Mouse (Mus musculus): ENCODE measurements around the gene Cdc42. TPM values are rescaled to one million over a fixed set of nuclear protein-coding genes. Genes with fewer than 3 reads are reported as not detected.
A peak's percentile ranks its signal among the peaks of the same experiment; 100 is the strongest.

Cdc42 gene
- polyA plus RNA-seq, 1 experiment from 2014 or later = 592 TPM

GRCm38 (mm10) chr4:137324926-137325325, 32.6 kb downstream of the Cdc42 start:
- Histone ChIP-seq H3K4me3 (no peak overlapping the region), H3K27me3 (ENCODE audit: insufficient read depth, poor library complexity, severe bottlenecking) (no peaks in the 10 kb centered on the region), H3K9me3 (no peaks in the 10 kb centered on the region), H3K4me1 (replicated peaks) (no peaks in the 10 kb centered on the region), H3K36me3 (peaks cover 95% of the 10 kb centered on the region), H3K27ac (no peak overlapping the region)
- DNase-seq (ENCODE audit: low spot score) = no peak
- WGBS = 94% methylated on average over 6 of the region's 6 CpGs

- WGBS = 82% methylated on average over 4 of the region's 4 CpGs
- no peak for DNase-seq (ENCODE audit: low spot score)
- Histone ChIP-seq H3K27me3 (ENCODE audit: insufficient read depth, poor library complexity, severe bottlenecking) (no peaks in the 10 kb centered on the region), H3K9me3 (no peaks in the 10 kb centered on the region), H3K4me1 (replicated peaks) (no peaks in the 10 kb centered on the region), H3K27ac (no peak overlapping the region), H3K36me3 (peaks cover 53% of the 10 kb centered on the region), H3K4me3 (no peak overlapping the region)
Observed at GRCm38 (mm10) chr4:137316027-137316770, 41.3 kb downstream of the Cdc42 start.

- H3K4me1 ChIP-seq (replicated peaks) = no peaks in the 10 kb centered on the region
- no peak for DNase-seq (ENCODE audit: low spot score)
- 96% methylated on average over 2 of the region's 2 CpGs for WGBS
- H3K27ac ChIP-seq = no peak overlapping the region
- no peaks in the 10 kb centered on the region for H3K9me3 ChIP-seq
- H3K4me3 ChIP-seq = no peak overlapping the region
- peaks cover 52% of the 10 kb centered on the region for H3K36me3 ChIP-seq
- H3K27me3 ChIP-seq (ENCODE audit: insufficient read depth, poor library complexity, severe bottlenecking) = no peaks in the 10 kb centered on the region
Observed at GRCm38 (mm10) chr4:137315061-137315460, 42.5 kb downstream of the Cdc42 start.

- DNase-seq (ENCODE audit: low spot score) = no peak
- no peaks in the 10 kb centered on the region for H3K4me1 ChIP-seq (replicated peaks)
- peaks cover 49% of the 10 kb centered on the region for H3K36me3 ChIP-seq
- H3K9me3 ChIP-seq = no peaks in the 10 kb centered on the region
- WGBS = 75% methylated on average over 6 of the region's 6 CpGs
- no peak overlapping the region for H3K4me3 ChIP-seq
- no peaks in the 10 kb centered on the region for H3K27me3 ChIP-seq (ENCODE audit: insufficient read depth, poor library complexity, severe bottlenecking)
- no peak overlapping the region for H3K27ac ChIP-seq
Observed at GRCm38 (mm10) chr4:137314561-137314960, 43.0 kb downstream of the Cdc42 start.

- Histone ChIP-seq H3K4me1 (replicated peaks) (no peaks in the 10 kb centered on the region), H3K27me3 (ENCODE audit: insufficient read depth, poor library complexity, severe bottlenecking) (no peaks in the 10 kb centered on the region), H3K36me3 (peaks cover 38% of the 10 kb centered on the region), H3K27ac (no peak overlapping the region), H3K4me3 (no peak overlapping the region), H3K9me3 (no peaks in the 10 kb centered on the region)
- WGBS = 73% methylated on average over 2 of the region's 2 CpGs
- DNase-seq (ENCODE audit: low spot score) = no peak
Observed at GRCm38 (mm10) chr4:137313511-137313910, 44.0 kb downstream of the Cdc42 start.

- no peak overlapping the region for H3K4me3 ChIP-seq
- peaks cover 13% of the 10 kb centered on the region; the same call in 1 of the 2 replicates for H3K36me3 ChIP-seq
- 63% methylated on average over 5 of the region's 5 CpGs for WGBS
- H3K27me3 ChIP-seq (ENCODE audit: insufficient read depth, poor library complexity, severe bottlenecking) = no peaks in the 10 kb centered on the region
- H3K4me1 ChIP-seq (replicated peaks) = peaks cover 29% of the 10 kb centered on the region
- peak; percentile 8 for DNase-seq (ENCODE audit: low spot score)
- no peak overlapping the region for H3K27ac ChIP-seq
- no peaks in the 10 kb centered on the region for H3K9me3 ChIP-seq
Observed at GRCm38 (mm10) chr4:137308377-137308776, 49.1 kb downstream of the Cdc42 start.

- Histone ChIP-seq H3K27ac (peak overlapping the region; percentile 35; the same call in 1 of the 2 replicates), H3K9me3 (no peaks in the 10 kb centered on the region), H3K36me3 (peaks cover 13% of the 10 kb centered on the region; the same call in 1 of the 2 replicates), H3K27me3 (ENCODE audit: insufficient read depth, poor library complexity, severe bottlenecking) (no peaks in the 10 kb centered on the region), H3K4me3 (no peak overlapping the region), H3K4me1 (replicated peaks) (peaks cover 36% of the 10 kb centered on the region)
- DNase-seq (ENCODE audit: low spot score) = peak; percentile 3
- 78% methylated on average over 19 of the region's 19 CpGs for WGBS
Observed at GRCm38 (mm10) chr4:137306991-137307706, 50.4 kb downstream of the Cdc42 start.

GRCm38 (mm10) chr4:137306577-137306888, 51.0 kb downstream of the Cdc42 start:
- WGBS = 61% methylated on average over 8 of the region's 8 CpGs
- DNase-seq (ENCODE audit: low spot score) = no peak
- H3K4me1 ChIP-seq (replicated peaks) = peaks cover 41% of the 10 kb centered on the region
- H3K9me3 ChIP-seq = no peaks in the 10 kb centered on the region
- H3K4me3 ChIP-seq = no peak overlapping the region
- peaks cover 13% of the 10 kb centered on the region; the same call in 1 of the 2 replicates for H3K36me3 ChIP-seq
- H3K27ac ChIP-seq = peak overlapping the region; percentile 69
- H3K27me3 ChIP-seq (ENCODE audit: insufficient read depth, poor library complexity, severe bottlenecking) = no peaks in the 10 kb centered on the region

- Histone ChIP-seq H3K27ac (peak overlapping the region; percentile 69), H3K4me1 (replicated peaks) (peaks cover 43% of the 10 kb centered on the region), H3K27me3 (ENCODE audit: insufficient read depth, poor library complexity, severe bottlenecking) (no peaks in the 10 kb centered on the region), H3K4me3 (no peak overlapping the region), H3K9me3 (no peaks in the 10 kb centered on the region), H3K36me3 (peaks cover 11% of the 10 kb centered on the region; the same call in 1 of the 2 replicates)
- 72% methylated on average over 13 of the region's 13 CpGs for WGBS
- DNase-seq (ENCODE audit: low spot score) = no peak
Observed at GRCm38 (mm10) chr4:137305831-137306576, 51.5 kb downstream of the Cdc42 start.

- WGBS = 87% methylated on average over 7 of the region's 7 CpGs
- Histone ChIP-seq H3K4me1 (replicated peaks) (peaks cover 43% of the 10 kb centered on the region), H3K27ac (no peak overlapping the region), H3K4me3 (no peak overlapping the region), H3K36me3 (peaks cover 2% of the 10 kb centered on the region; the same call in 1 of the 2 replicates), H3K27me3 (ENCODE audit: insufficient read depth, poor library complexity, severe bottlenecking) (no peaks in the 10 kb centered on the region), H3K9me3 (no peaks in the 10 kb centered on the region)
- no peak for DNase-seq (ENCODE audit: low spot score)
Observed at GRCm38 (mm10) chr4:137305066-137305465, 52.5 kb downstream of the Cdc42 start.

- Histone ChIP-seq H3K36me3 (no peaks in the 10 kb centered on the region), H3K4me1 (replicated peaks) (peaks cover 43% of the 10 kb centered on the region), H3K27me3 (ENCODE audit: insufficient read depth, poor library complexity, severe bottlenecking) (no peaks in the 10 kb centered on the region), H3K27ac (no peak overlapping the region), H3K9me3 (no peaks in the 10 kb centered on the region), H3K4me3 (no peak overlapping the region)
- no peak for DNase-seq (ENCODE audit: low spot score)
- 94% methylated on average over 7 of the region's 7 CpGs for WGBS
Observed at GRCm38 (mm10) chr4:137304106-137304505, 53.4 kb downstream of the Cdc42 start.

GRCm38 (mm10) chr4:137301635-137302034, 55.9 kb downstream of the Cdc42 start:
- H3K4me3 ChIP-seq = no peak overlapping the region
- no peaks in the 10 kb centered on the region for H3K9me3 ChIP-seq
- H3K36me3 ChIP-seq = no peaks in the 10 kb centered on the region
- WGBS = 70% methylated on average over 16 of the region's 16 CpGs
- peaks cover 31% of the 10 kb centered on the region for H3K4me1 ChIP-seq (replicated peaks)
- DNase-seq (ENCODE audit: low spot score) = no peak
- no peaks in the 10 kb centered on the region for H3K27me3 ChIP-seq (ENCODE audit: insufficient read depth, poor library complexity, severe bottlenecking)
- H3K27ac ChIP-seq = peak overlapping the region; percentile 24; the same call in 1 of the 2 replicates

Data from hindbrain, embryonic 10.5 days (tissue).